Mouse (Mus musculus) heart, postnatal 4 days (tissue): ENCODE measurements around the gene Ndufaf2. TPM values are rescaled to one million over a fixed set of nuclear protein-coding genes. Genes with fewer than 3 reads are reported as not detected.

Experiments
- DNase-seq: peaks from one replicate; pipeline ENCODE4 v3.0.0; 2021
- total RNA-seq, 2 experiments: library from RNA; stranded (reverse); gene quantifications; 2 replicates each; pipeline ENCODE4 v1.2.3; 2021

Ndufaf2 gene
- total RNA-seq, 2 experiments from 2014 or later, result 23.4 to 23.9 TPM

GRCm38 (mm10) chr13:108032789-108033188 lies 125.6 kb downstream of the Ndufaf2 start:
- DNase-seq, result no peak

- no peak for DNase-seq
Observed at GRCm38 (mm10) chr13:108025802-108026201, 132.6 kb downstream of the Ndufaf2 start.

DNA sequence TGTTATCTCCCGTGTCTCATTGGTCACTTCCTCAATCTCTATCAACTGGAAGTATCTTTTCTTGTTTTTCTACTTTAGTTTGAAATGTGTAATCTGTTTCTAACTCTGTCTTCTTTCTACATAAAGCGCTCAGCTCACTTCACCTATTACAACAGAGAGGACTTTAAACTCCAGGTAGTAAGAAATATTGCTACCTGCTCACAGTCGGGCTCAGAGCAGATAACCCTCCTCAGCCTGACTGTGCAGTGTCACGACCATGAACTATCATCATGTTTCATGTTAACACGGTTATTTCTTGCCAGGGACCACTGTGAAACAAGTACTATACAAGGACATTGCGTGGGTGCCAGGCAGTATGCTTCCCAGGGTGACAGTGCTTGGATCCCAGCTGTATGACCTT lies 141.1 kb downstream of the Ndufaf2 start:
- DNase-seq, result no peak

- no peak for DNase-seq
Observed at GRCm38 (mm10) chr13:108015166-108015565, 143.3 kb downstream of the Ndufaf2 start.

DNA sequence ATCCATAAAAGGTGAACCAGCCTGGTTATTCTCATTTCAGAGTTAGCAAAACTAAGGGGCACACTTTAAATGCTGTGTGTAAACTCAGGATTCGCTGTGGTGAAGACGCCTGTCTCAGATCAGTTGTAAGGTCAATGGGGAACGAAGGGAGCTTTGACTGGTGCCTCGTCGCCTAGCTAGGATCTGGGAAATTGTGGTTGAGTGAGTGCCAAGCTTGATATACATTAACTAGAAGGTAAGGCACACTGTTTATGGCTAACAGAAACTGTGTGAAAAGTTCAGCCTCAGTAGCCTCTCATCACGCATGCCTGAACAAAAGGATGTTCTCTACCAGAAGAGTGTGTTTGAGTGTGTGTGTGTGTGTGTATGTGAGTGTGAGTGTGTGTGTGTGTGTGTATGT lies 144.6 kb downstream of the Ndufaf2 start:
- no peak for DNase-seq

DNA sequence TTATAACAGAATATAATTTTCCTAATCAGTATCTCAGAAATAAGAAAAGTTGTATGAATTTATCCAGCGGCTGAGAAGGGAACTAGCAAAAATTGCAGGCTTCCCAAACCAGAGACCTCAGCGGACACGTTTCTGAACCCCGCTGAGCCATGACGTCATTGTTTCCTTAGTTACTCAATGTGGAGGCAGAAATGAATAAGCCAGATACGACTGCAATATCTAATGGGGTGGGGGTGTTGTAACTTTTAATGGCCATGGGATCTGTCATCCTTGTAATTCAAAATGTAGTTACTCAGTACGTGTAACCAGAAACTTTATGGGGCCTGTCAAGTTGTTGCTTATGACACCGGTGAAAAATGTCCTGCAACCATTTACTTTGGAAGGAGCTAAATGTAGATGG lies 145.3 kb downstream of the Ndufaf2 start:
- no peak for DNase-seq

DNA sequence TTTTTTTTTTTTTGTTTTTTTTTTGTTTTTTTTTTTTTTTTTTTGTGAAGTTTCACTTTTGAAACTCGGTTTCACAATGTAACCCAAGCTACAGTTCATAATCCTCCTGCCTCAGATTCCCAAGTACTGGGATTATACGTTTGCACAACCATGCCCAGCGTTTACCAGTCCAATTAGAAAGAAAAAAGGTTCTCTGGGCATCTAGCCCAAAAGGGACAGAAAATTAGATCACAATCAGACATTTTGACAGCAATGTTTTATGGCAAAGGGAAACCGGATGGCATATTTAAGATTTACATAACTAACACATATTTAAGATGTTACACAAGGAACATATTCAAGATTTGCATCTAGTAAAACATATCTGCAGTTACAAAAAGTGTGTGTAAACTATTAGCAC lies 150.6 kb downstream of the Ndufaf2 start:
- no peak for DNase-seq

DNA sequence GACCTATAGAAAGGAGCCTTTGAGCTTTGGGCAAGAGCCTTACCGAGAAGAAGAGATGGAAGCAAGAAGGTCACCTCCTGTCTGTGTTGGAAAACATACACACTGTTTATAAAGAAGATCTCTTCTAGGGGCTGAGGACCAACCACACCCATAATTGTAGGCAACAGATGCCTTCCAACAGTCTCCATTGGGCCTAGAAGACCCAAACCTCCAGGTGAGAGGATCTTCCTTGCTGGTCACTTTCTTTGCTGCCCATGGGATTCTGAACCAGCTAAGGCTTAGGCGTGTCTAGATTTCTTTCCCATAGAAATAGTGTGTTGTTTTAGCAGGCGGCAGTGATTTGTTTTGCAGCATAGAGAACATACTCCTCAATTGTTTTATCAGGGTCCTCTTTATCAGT lies 162.1 kb downstream of the Ndufaf2 start:
- DNase-seq, result no peak

GRCm38 (mm10) chr13:107995211-107995610 lies 163.2 kb downstream of the Ndufaf2 start:
- no peak for DNase-seq

DNA sequence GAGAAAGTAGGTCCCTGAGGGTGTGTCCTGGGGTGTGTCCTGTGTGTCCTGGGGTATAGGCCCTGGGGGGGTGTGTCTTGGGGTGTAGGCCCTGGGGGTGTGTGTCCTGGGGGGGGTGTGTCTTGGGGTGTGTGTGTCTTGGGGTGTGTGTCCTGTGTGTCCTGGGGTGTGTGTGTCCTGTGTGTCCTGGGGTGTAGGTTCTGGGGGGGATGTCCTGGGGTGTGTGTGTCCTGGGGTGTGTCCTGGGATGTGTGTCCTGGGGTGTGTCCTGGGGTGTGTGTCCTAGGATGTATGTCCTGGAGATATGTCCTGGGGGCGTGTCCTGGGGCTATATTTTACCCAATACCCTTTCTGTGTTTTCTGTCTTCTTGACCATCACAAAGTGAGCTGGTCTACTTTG lies 165.8 kb downstream of the Ndufaf2 start:
- no peak for DNase-seq

GRCm38 (mm10) chr13:107984641-107985040 lies 173.8 kb downstream of the Ndufaf2 start:
- no peak for DNase-seq

DNA sequence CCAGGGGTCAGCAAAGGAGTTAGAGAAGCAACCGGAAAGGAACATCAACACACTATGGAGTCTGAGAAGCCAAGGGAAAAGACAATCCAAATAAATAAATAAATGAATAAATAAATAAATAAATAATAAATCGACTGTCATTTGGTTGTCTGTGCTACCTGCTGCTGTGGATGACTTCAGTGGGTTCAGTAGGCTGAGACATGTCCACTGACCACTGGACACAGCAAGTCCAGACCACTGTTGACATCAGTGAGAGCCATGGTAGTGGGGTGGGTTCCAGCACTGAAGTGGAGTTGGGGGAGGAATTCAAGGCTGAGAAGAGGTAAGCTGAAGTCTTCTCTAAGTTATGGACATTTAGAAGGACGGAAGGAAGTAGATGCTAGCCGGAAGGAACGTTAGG lies 174.2 kb downstream of the Ndufaf2 start:
- no peak for DNase-seq

DNA sequence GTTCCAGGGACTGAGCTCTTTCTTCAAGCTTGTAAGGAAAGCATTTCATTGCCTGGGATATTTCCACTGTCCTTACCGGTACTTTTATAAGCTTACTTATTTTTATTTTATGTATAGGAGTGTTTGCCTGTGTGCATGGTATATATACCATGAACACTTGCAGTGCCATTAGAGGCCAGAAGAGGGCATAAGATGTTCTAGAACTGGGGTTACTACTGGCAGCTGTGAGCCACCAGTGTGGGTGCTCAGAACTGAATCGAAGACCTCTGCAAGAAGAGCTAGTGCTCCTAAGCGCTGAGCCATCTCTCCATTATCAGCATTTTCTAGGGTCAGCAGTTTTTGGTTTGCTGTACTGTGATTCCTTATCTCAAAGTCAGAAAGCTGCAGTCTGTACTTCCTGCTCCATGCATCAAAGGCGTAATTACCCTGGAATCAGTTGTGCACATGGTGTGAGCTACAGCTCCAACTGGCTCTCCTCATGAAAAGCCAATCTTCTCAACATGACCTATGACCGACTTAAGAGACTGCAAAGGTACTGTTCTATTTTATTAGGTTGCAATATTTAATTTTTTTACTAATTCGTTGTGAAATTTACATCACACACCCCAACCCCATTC lies 175.1 kb downstream of the Ndufaf2 start:
- DNase-seq, result no peak

- no peak for DNase-seq
Observed at GRCm38 (mm10) chr13:107979461-107979860, 179.0 kb downstream of the Ndufaf2 start.

DNA sequence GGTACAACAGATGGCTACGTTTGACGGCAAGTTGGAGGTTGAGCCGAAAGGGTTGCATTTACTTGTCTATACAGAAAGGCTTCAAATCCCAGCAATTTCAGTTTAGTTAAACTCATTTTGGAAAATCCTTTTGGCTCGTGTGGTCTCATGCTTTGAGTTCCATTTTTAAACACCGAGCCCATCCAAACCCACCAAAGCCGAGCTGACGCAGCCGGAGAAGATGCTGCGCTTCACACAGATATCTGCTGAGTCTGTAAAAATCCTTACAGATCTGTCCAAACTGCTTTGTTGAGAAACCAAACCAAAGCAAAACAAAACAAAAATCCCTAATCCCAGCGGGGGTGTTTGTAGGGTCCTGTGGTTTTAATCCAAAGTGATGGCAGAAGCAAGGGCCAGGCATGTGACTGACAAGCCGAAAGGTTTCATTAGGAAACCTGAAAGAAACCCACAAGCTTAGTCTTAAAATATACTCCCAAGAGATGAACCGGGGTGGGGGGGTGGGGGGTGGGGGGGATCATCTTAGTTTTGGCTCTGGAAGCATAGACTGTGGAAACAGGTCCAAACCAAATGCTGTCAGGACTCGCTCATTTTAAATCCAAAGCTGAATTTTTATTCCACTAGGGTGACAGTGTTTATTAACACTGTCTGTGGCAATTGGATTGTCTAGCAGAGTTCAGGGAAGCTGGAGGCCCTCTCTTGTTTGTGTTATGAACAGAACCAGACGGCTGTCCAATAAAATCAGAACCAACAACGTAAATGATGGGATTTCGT lies 181.4 kb downstream of the Ndufaf2 start:
- DNase-seq, result no peak

- no peak for DNase-seq
Observed at GRCm38 (mm10) chr13:107972451-107972850, 186.0 kb downstream of the Ndufaf2 start.

- no peak for DNase-seq
Observed at GRCm38 (mm10) chr13:107971868-107972267, 186.6 kb downstream of the Ndufaf2 start.

GRCm38 (mm10) chr13:107970422-107971142 lies 187.8 kb downstream of the Ndufaf2 start:
- DNase-seq, result peak; percentile 54

- no peak for DNase-seq
Observed at GRCm38 (mm10) chr13:107969961-107970391, 188.4 kb downstream of the Ndufaf2 start.

- DNase-seq, result no peak
Observed at GRCm38 (mm10) chr13:107964616-107965015, 193.8 kb downstream of the Ndufaf2 start.

GRCm38 (mm10) chr13:107963471-107963870 lies 195.0 kb downstream of the Ndufaf2 start:
- no peak for DNase-seq

GRCm38 (mm10) chr13:107962741-107963140 lies 195.7 kb downstream of the Ndufaf2 start:
- DNase-seq, result no peak

DNA sequence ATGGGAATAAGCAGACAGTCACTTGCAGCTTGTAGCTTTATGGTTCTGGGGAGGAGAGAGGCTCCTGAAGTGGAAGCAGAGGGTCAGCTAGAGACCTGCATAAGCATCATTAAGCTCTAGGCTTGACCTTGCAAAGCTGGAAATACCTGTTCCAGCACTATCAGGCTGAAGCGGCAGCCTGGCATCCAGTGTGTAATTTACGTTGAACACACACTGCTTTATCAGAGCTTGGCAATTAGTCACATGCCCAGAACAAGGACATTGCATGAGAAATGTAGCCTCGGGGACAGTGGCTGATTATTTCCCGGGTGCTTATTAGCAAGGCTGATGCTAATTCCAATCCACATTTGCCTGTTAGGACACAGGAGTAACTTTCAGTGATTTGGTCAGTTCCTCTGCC lies 196.5 kb downstream of the Ndufaf2 start:
- no peak for DNase-seq

DNA sequence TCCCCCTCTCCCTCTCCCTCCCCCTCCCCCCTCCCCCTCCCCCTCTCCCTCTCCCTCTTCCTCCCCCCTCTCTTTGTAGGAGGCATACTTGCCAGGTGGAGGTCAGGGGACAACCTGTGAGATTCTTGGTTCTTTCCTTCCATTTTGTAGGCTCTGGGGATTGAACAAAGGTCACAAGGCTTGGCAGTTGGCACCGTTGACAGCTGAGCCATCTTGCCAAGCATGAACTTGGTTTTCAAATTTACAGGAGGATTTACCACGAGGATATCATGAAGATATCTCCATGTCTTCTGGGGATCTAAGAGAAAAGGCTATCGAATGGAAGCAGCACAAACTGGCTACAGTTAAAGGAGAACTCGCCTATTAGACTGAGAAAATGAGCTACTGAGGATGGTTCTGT lies 196.9 kb downstream of the Ndufaf2 start:
- no peak for DNase-seq
